Mouse (Mus musculus): ENCODE data around the gene Usp50.

DNA sequence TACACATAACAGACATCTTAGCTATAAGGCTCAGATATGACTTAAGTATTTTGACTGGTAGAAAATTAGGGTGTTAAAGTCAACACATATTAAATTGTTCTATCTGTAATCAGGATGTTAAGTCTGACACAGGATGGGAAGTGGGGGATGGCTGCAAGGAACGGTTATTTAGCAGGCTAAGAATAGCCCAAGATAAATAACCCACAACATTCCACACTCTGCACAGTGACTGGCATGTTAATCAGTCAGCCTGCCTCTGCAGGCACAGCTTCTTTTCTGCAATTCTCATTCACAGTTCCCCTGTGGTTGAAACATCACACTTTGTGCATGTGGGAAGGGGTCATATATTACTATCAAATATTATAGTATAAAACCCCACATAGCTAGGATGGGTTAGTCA, 32.6 kb upstream of the Usp50 start:
- TF ChIP-seq POLR2A (IDR thresholded peaks at IDR 0.05; ENCODE audit: low read depth, low read length), result no peak
- no peak for TF ChIP-seq CTCF (IDR thresholded peaks at IDR 0.05; ENCODE audit: extremely low read depth, insufficient read depth, insufficient read length, insufficient replicate concordance)

All from spleen, adult 2 months (tissue).